Mouse (Mus musculus) limb, embryonic 14.5 days (tissue): ENCODE results near the gene Unc5cl. TPM values are rescaled to one million over a fixed set of nuclear protein-coding genes. Genes with fewer than 3 reads are reported as not detected.

Experiments used
- ATAC-seq: fragments of 200-750 bp; cut with Nextera tagmentation; 2 replicates; pipeline ENCODE4 v1.8.0; 2017; ENCODE audit warnings: low read depth, moderate number of reproducible peaks, moderate TSS enrichment; ENCODE audit not compliant: low FRiP score
- DNase-seq: peaks from one replicate; pipeline ENCODE4 v3.0.0-alpha.2; 2015; ENCODE audit warnings: low spot score
- H3K27ac ChIP-seq: fragments of 300-500 bp; sonication (generic); replicated peaks from 2 replicates; pipeline ENCODE4 v1.5.1; 2014; ENCODE audit warnings: low read depth, mild to moderate bottlenecking, low read length, moderate library complexity, mixed read lengths
- H3K27me3 ChIP-seq: fragments of 300-500 bp; sonication (generic); 2 replicates; pipeline ENCODE4 v1.6.1; 2014; ENCODE audit warnings: low read length, mixed read lengths; ENCODE audit not compliant: control insufficient read depth, insufficient read depth
- H3K36me3 ChIP-seq: fragments of 300-500 bp; sonication (generic); 2 replicates; pipeline ENCODE4 v1.6.1; 2014; ENCODE audit warnings: mild to moderate bottlenecking, low read length, moderate library complexity, mixed read lengths; ENCODE audit not compliant: control insufficient read depth, insufficient read depth
- H3K4me1 ChIP-seq: fragments of 300-500 bp; sonication (generic); 2 replicates; pipeline ENCODE4 v1.6.1; 2014; ENCODE audit warnings: antibody characterized with exemption, low read length, mixed read lengths; ENCODE audit not compliant: control insufficient read depth, insufficient read depth
- H3K4me2 ChIP-seq: fragments of 300-500 bp; sonication (generic); replicated peaks from 2 replicates; pipeline ENCODE4 v1.6.1; 2014; ENCODE audit warnings: low read depth, mild to moderate bottlenecking, low read length, moderate library complexity; ENCODE audit not compliant: severe bottlenecking
- H3K4me3 ChIP-seq: fragments of 300-500 bp; sonication (generic); replicated peaks from 2 replicates; pipeline ENCODE4 v1.5.1; 2014; ENCODE audit warnings: low read length
- H3K9ac ChIP-seq: fragments of 300-500 bp; sonication (generic); 2 replicates; pipeline ENCODE4 v1.6.1; 2014; ENCODE audit warnings: mild to moderate bottlenecking, low read depth, low read length, moderate library complexity; ENCODE audit not compliant: severe bottlenecking
- H3K9me3 ChIP-seq: fragments of 300-500 bp; sonication (generic); 2 replicates; pipeline ENCODE4 v1.6.1; 2016; ENCODE audit warnings: low read length; ENCODE audit not compliant: control insufficient read depth
- POLR2A ChIP-seq: fragments of 200-500 bp; IDR thresholded peaks from 2 replicates; pipeline ENCODE4 v1.8.0; 2012; ENCODE audit warnings: inconsistent platforms, mild to moderate bottlenecking, moderate library complexity, borderline replicate concordance; ENCODE audit not compliant: insufficient read depth, insufficient read length; ENCODE audit errors: extremely low read depth
- WGBS: fragments of 180-500 bp; shearing (Covaris S2); extraction: QIAGEN DNeasy Blood & Tissue Kit; methylation state at CpG from one replicate; pipeline ENCODE4 v1.1.7; 2014; 5-methylcytosine and 5-hydroxymethylcytosine counted together
- polyA plus RNA-seq, 2 experiments: library from polyadenylated mRNA; depleted of rRNA in 1 of 2; stranded (reverse) in 1 of 2; unstranded in 1 of 2; fragments of >200 nt; fragmentation: Nextera tagmentation in 1 of 2; extraction: Ambion mirVana in 1 of 2; gene quantifications; 2 replicates each; pipeline versions ENCODE4 v1.2.1 to v1.2.3; 2012 to 2014

The Unc5cl gene
- polyA plus RNA-seq, 2 experiments, result 0.15 to 0.18 TPM

DNA sequence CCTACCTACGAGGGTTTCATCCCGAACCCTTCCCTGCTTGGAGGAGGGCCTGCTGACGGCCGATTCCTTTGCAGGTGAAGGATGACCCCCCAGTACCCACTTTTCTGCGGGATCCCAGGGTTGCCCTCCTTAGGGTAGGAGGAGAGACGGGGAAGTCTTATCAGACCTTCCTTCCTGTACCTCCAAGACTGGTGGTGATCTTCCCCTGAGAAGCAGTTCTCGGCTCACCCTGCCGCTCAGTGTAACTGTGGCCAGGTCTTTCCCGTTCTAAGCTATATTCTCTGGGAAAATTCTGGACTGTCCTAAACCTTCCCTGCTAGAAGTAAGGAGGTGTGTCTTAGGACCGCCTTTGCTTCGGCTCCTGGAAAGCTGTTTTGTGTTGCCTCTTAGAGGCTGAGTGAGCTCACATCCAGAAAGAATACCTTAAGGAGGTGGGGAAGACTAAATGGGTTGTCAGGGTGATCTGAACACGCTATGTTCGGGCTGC, 44.4 kb upstream of the Unc5cl start:
- H3K27ac ChIP-seq, result peak overlapping the region; percentile 96
- peak overlapping the region; percentile 61 for H3K4me2 ChIP-seq
- under 1% methylated on average over 13 of the region's 13 CpGs for WGBS
- H3K9me3 ChIP-seq, result no peaks in the 10 kb centered on the region
- no peaks in the 10 kb centered on the region for H3K27me3 ChIP-seq
- H3K4me3 ChIP-seq, result peak overlapping the region; percentile 84
- H3K4me1 ChIP-seq, result peaks cover 18% of the 10 kb centered on the region
- TF ChIP-seq POLR2A, result no peak
- H3K9ac ChIP-seq, result peak overlapping the region; percentile 77
- 0 out of 2 replicates have a peak, but pooled peaks have one; percentile 0 for ATAC-seq
- H3K36me3 ChIP-seq, result peaks cover 18% of the 10 kb centered on the region
- DNase-seq, result no peak

- DNase-seq (peak; percentile 23), ATAC-seq (no peak)
- Histone ChIP-seq H3K9ac (peak overlapping the region; percentile 77; the same call in 1 of the 2 replicates), H3K4me3 (peak overlapping the region; percentile 84), H3K27ac (peak overlapping the region; percentile 96), H3K27me3 (no peaks in the 10 kb centered on the region), H3K4me2 (peak overlapping the region; percentile 61), H3K4me1 (peaks cover 18% of the 10 kb centered on the region), H3K9me3 (no peaks in the 10 kb centered on the region), H3K36me3 (peaks cover 26% of the 10 kb centered on the region)
- 55% methylated on average over 8 of the region's 8 CpGs for WGBS
- TF ChIP-seq POLR2A, result no peak
Observed at GRCm38 (mm10) chr17:48411241-48411640, 43.5 kb upstream of the Unc5cl start.

- H3K4me3 ChIP-seq, result no peak overlapping the region
Observed at GRCm38 (mm10) chr17:48416011-48416410, 38.7 kb upstream of the Unc5cl start.

GRCm38 (mm10) chr17:48416425-48417195, 38.1 kb upstream of the Unc5cl start:
- Histone ChIP-seq H3K9me3 (no peaks in the 10 kb centered on the region), H3K9ac (no peak overlapping the region), H3K4me3 (no peak overlapping the region), H3K4me2 (no peak overlapping the region), H3K27me3 (no peaks in the 10 kb centered on the region), H3K4me1 (peaks cover 1% of the 10 kb centered on the region; the same call in 1 of the 2 replicates), H3K36me3 (peaks cover 33% of the 10 kb centered on the region), H3K27ac (no peak overlapping the region)
- WGBS, result 88% methylated on average over 14 of the region's 14 CpGs
- TF ChIP-seq POLR2A, result no peak
- ATAC-seq, result peak; percentile 60; the same call in 1 of the 2 replicates
- peak; percentile 66 for DNase-seq

More at GRCm38 (mm10) chr17:48416011-48416410, 38.7 kb upstream of the Unc5cl start:
- WGBS, result 72% methylated on average over 7 of the region's 7 CpGs
- no peak for ATAC-seq
- Histone ChIP-seq H3K9me3 (no peaks in the 10 kb centered on the region), H3K9ac (no peak overlapping the region), H3K27ac (no peak overlapping the region), H3K36me3 (peaks cover 33% of the 10 kb centered on the region), H3K27me3 (no peaks in the 10 kb centered on the region), H3K4me2 (no peak overlapping the region), H3K4me1 (peaks cover 7% of the 10 kb centered on the region; the same call in 1 of the 2 replicates)
- DNase-seq, result no peak
- TF ChIP-seq POLR2A, result no peak

- H3K4me1 ChIP-seq, result no peaks in the 10 kb centered on the region
- H3K4me3 ChIP-seq, result no peak overlapping the region
- no peak for DNase-seq
- H3K4me2 ChIP-seq, result no peak overlapping the region
- no peak for TF ChIP-seq POLR2A
- WGBS, result 90% methylated on average over 6 of the region's 6 CpGs
- H3K9ac ChIP-seq, result no peak overlapping the region
- no peaks in the 10 kb centered on the region for H3K9me3 ChIP-seq
- peaks cover 31% of the 10 kb centered on the region for H3K36me3 ChIP-seq
- no peak overlapping the region for H3K27ac ChIP-seq
- no peak for ATAC-seq
- H3K27me3 ChIP-seq, result no peaks in the 10 kb centered on the region
Observed at GRCm38 (mm10) chr17:48417521-48417920, 37.2 kb upstream of the Unc5cl start.
